Mouse (Mus musculus) liver, adult 2 months (tissue): Measurements from ENCODE around the gene Ldhal6b.

Experiments
- CTCF ChIP-seq: fragments of 200-500 bp; IDR thresholded peaks from 2 replicates; pipeline ENCODE4 v1.5.1; 2011; ENCODE audit warnings: low read depth, low read length, control low read depth
- POLR2A ChIP-seq: fragments of 200-500 bp; IDR thresholded peaks from 2 replicates; pipeline ENCODE4 v1.6.1; 2011; ENCODE audit warnings: low read length, control low read depth; ENCODE audit not compliant: insufficient read depth; ENCODE audit errors: extremely low read depth

GRCm38 (mm10) chr17:5396213-5396612 is 22.4 kb downstream of the Ldhal6b start:
- TF ChIP-seq CTCF (no peak), POLR2A (no peak)
